Mouse (Mus musculus) heart, embryonic 15.5 days (tissue): ENCODE data around the gene Gm21094. TPM values are rescaled to one million over a fixed set of nuclear protein-coding genes. Genes with fewer than 3 reads are reported as not detected.
"Not testable (repeated sequence)": the region's sequence is repeated elsewhere in the genome, so short reads cannot be mapped to it uniquely, and the experiment has no call there.

Experiments used
- ATAC-seq: fragments of 200-750 bp; cut with Nextera tagmentation; replicated peaks from 2 replicates; pipeline ENCODE4 v1.8.0; 2017; ENCODE audit warnings: low read depth, moderate TSS enrichment; ENCODE audit not compliant: insufficient number of reproducible peaks, insufficient read depth, low FRiP score
- H3K27ac ChIP-seq: fragments of 300-500 bp; sonication (generic); 2 replicates; pipeline ENCODE4 v1.5.1; 2015; ENCODE audit warnings: mild to moderate bottlenecking, inconsistent platforms
- H3K27me3 ChIP-seq: fragments of 300-500 bp; sonication (generic); 2 replicates; pipeline ENCODE4 v1.6.1; 2015; ENCODE audit warnings: inconsistent platforms
- H3K36me3 ChIP-seq: fragments of 300-500 bp; sonication (generic); 2 replicates; pipeline ENCODE4 v1.6.1; 2015; ENCODE audit warnings: mild to moderate bottlenecking, inconsistent platforms
- H3K4me1 ChIP-seq: fragments of 300-500 bp; sonication (generic); replicated peaks from 2 replicates; pipeline ENCODE4 v1.6.1; 2015; ENCODE audit warnings: inconsistent platforms
- H3K4me2 ChIP-seq: fragments of 300-500 bp; sonication (generic); 2 replicates; pipeline ENCODE4 v1.6.1; 2015; ENCODE audit warnings: inconsistent platforms, mild to moderate bottlenecking, moderate library complexity
- H3K4me3 ChIP-seq: fragments of 300-500 bp; sonication (generic); 2 replicates; pipeline ENCODE4 v1.5.1; 2015; ENCODE audit warnings: mild to moderate bottlenecking, inconsistent platforms
- H3K9ac ChIP-seq: fragments of 300-500 bp; sonication (generic); 2 replicates; pipeline ENCODE4 v1.6.1; 2015; ENCODE audit warnings: mild to moderate bottlenecking, inconsistent platforms
- H3K9me3 ChIP-seq: fragments of 300-500 bp; sonication (generic); replicated peaks from 2 replicates; pipeline ENCODE4 v1.6.1; 2016; ENCODE audit warnings: inconsistent platforms
- WGBS: fragments of 180-500 bp; shearing (Covaris S2); methylation state at CpG from one replicate; pipeline ENCODE4 v1.1.7; 2015; ENCODE audit warnings: mixed read lengths; 5-methylcytosine and 5-hydroxymethylcytosine counted together
- polyA plus RNA-seq: library from polyadenylated mRNA; unstranded; fragments of >200 nt; fragmentation: Nextera tagmentation; extraction: Ambion mirVana; gene quantifications from 2 replicates; pipeline ENCODE4 v1.2.1, GENCODE M21; 2015

The Gm21094 gene
- not detected in 2 replicates for polyA plus RNA-seq

DNA sequence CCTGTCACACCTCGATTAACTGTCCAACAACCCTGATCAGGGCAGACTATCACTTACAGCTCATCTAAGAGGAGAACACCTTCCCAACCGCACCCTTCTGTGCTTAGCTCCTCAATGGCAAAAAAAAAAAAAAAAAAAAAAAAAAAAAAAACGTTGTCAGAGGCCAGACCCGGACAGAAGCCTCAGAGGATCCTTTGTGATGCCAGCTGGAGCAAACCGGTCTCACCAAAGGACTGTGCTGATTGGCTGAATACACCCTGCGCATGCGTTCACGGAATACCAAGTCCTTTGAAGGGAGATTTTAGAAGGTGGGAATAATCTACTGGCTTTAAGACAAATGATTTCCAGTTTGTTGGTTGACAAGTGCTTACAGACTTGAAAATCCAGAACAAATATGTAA is at the start of gene Gm21094:
TSS of gene Gm21094 (minus strand) at position 101 of the 400 bp plus-strand sequence.
- no CpG with 5 or more reads among the region's 8 CpGs for WGBS
- H3K9me3 ChIP-seq = not testable (repeated sequence)

More for the DNA sequence above, at the start of gene Gm21094:
- H3K4me2 ChIP-seq, H3K36me3 ChIP-seq, H3K4me1 ChIP-seq, ATAC-seq, H3K27ac ChIP-seq, H3K9ac ChIP-seq, H3K4me3 ChIP-seq, H3K27me3 ChIP-seq: not testable (repeated sequence)
